Mouse (Mus musculus): ENCODE data around the gene Gadd45g. TPM values are rescaled to one million over a fixed set of nuclear protein-coding genes. Genes with fewer than 3 reads are reported as not detected.

Gadd45g gene
- polyA plus RNA-seq, 2 experiments from 2014 or later: 19.4 to 27.4 TPM

GRCm38 (mm10) chr13:51855584-51855983, 9.1 kb downstream of the Gadd45g start:
- no peak for ATAC-seq

- ATAC-seq: no peak
Observed at GRCm38 (mm10) chr13:51857156-51857555, 10.7 kb downstream of the Gadd45g start.

DNA sequence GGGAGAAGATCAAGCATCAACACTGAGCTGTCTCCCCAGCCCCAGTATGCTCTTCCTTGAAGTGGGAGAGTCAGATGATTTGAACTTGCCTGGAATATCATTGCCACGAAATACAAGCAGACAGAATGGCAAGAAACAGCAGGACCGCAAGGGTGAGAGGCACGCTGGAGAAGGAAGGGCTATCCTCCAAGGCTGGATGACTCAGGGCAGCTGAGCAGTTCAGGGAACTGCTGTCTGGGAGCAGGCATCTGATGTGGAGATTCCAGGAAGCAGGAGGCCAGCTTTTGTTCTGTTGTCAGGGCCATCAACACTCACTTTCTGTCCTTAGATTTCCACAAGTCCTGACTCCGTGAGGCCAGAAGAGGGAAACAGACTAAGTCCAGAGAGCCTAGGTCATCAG, 12.0 kb downstream of the Gadd45g start:
- no peak for ATAC-seq

DNA sequence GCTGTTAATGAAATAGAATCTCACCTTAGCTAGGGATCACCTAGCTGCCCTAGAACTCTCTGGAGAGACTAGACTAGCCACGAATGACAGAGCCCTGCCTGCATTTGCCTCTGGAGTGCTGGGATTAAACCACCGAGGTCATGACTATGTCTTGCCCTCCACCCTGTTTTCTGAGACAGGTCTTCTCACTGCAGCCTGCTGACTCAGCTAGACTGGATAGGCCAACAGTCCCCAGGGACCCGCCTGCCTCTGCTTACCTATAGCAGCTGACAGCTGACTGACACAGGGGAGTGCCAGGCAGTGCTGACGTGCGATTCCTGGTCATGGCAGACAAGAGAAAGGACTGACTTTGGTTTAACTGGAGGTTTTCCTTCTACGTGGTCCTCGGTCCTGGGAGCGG, 12.7 kb downstream of the Gadd45g start:
- ATAC-seq: no peak

DNA sequence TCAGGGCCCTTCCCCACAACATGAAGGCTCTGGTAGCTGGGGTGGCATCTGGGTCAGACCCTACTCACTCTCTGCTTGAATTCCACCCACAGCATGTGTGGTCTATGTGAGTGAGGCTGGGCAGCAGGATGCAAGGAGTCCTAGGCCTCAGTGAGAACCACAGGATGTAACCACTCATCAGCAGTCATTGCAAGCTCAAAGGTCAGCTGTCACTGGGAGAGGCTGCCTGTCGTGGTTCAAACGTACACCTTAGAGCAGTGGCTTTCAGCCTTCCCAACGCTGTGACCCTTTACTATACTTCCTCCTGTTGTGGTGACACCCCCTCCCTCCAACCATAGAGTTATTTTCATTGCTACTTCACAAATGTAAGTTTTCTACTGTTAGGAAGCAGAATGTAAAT, 13.3 kb downstream of the Gadd45g start:
- no peak for ATAC-seq

DNA sequence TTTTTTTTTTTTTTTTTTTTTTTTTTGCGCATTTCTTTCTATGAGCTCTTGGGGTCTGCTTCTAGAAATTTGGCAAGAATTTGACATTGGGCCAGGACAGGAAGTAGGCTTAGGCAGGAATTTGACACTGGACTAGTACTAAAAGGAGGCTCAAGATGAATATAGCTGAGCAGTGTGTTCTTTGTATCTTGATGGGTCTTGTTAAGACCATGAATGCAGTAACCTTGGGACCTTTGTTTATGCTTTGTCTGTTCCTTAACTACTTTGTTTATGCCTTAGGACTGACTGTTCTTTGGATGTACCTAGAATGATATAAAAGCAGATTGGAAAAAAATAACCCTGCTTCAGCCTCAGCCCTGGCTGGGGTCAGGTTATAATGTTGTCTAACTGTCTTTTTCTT, 16.3 kb downstream of the Gadd45g start:
- ATAC-seq: no peak

- ATAC-seq: no peak
Observed at GRCm38 (mm10) chr13:51866151-51866659, 19.7 kb downstream of the Gadd45g start.

GRCm38 (mm10) chr13:51868491-51869128, 22.1 kb downstream of the Gadd45g start:
- ATAC-seq: no peak

GRCm38 (mm10) chr13:51869129-51869491, 22.6 kb downstream of the Gadd45g start:
- no peak for ATAC-seq

- no peak for ATAC-seq
Observed at GRCm38 (mm10) chr13:51871148-51871547, 24.7 kb downstream of the Gadd45g start.

DNA sequence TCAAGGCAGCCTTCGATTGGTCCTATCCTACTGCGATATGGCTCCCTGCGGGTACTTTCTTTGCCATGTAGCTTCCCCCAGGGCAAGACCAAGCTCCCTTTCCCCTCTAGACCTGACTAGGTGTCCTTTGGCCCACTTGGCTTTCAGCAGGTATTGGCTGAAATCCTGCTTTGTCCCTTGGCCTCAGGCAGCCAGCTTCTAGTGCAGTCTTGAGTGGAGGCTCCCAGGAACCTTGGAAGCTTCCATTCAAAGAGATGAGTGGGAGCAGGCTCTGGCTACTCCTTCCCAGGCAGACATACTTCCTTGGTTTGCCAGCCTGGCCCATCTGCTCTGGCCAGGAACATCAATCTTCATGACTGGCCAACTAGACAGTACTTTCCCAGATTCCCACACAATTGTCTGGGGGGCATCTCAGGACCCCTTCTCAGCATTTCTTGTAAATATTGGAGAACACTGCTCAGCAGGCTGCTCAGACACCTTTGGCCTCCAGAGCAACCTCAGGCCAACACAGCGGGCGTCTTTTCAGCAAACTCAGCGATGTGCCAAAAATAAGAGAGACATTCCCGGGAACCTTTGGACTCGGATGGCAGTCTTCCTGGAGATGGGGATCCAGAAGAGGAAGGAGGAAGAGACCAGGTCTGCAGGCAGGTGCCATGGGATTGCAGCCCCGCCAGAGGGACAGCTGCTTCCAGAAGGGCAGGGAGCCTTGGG, 25.9 kb downstream of the Gadd45g start:
- ATAC-seq: no peak

GRCm38 (mm10) chr13:51872963-51873514, 26.6 kb downstream of the Gadd45g start:
- ATAC-seq: no peak

- ATAC-seq: no peak
Observed at GRCm38 (mm10) chr13:51873786-51874185, 27.3 kb downstream of the Gadd45g start.

GRCm38 (mm10) chr13:51876131-51876530, 29.7 kb downstream of the Gadd45g start:
- ATAC-seq: no peak

GRCm38 (mm10) chr13:51878806-51879205, 32.3 kb downstream of the Gadd45g start:
- ATAC-seq: no peak

DNA sequence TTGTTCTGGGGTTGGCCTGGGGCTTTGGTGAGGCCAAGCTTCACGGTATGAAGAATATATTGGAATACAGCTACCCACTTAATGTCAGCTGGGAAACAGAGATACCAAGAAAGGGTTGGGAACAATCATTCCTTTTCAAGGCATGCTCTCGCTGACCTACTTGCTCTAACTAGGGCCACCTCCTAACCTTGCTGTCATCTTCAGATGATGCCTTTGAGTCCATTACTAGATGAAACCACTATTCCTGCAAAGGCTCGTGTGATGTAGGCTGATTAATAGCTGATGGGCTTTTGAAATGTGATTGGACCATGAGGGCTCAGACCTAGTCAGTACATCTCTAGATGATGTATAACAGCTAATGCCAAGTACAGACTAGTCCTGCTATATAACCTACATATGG, 33.1 kb downstream of the Gadd45g start:
- no peak for ATAC-seq

GRCm38 (mm10) chr13:51880019-51880418, 33.5 kb downstream of the Gadd45g start:
- no peak for ATAC-seq

DNA sequence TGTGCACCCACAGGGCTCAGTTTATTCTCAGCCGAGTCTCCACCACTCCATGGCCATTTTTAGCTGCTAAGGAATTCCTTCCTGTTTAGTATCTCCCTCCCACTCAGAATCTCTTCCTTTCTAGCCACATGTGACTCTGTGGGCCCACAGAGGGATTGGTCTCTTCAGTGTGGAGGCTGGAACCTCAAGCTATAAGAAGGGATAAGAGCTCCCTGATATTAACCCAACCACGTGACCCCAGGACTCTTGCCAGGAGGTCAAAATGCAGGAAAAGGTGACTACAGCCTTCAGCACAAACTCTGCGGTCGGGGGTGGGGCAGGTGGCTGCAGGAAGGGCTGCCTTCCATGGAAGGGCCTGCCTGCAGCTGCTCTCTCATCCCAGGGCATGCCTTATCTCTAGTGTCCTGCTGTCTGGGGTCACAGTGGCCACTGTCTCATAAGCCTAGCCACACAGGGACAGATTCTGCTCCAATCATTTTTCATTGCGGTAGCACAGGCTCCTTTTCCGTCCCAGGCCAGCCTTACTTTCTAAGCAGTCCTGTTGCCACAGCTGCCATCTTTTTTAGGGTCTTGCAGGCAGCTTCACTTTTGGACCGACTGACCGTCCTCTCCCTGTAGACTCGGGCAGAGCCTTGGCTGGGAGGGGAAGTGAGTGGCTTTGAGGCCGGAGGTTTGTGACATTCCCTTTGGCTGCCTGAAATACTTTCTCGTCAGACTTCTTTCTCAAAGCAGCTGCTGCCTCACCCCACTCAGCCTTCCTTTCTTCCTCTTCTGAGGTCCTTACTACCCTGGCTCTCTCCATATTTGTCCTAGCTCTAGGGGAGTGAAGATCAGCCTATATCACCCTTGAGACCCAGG, 35.0 kb downstream of the Gadd45g start:
- no peak for ATAC-seq

GRCm38 (mm10) chr13:51882218-51882617, 35.7 kb downstream of the Gadd45g start:
- ATAC-seq: no peak

GRCm38 (mm10) chr13:51884250-51884649, 37.8 kb downstream of the Gadd45g start:
- no peak for ATAC-seq

DNA sequence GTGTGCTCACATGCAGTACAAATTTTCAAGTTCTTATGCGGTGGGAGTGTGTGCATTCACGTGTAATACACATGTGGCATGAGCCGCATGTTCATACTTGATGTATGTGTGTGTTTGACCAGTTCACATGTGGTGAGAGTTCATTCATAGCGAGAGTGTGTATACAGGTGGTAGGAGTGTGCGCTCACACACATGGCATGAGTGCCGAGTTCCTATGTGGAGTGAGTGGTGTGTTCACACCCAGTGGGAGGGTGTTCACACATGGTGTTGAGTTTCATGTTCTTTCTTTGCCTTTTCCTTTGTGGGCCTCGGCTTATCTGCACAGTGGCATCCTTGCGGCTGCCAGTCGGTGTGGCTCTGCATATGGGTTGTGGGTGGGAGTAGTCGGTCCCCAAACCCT, 39.1 kb downstream of the Gadd45g start:
- ATAC-seq: no peak

DNA sequence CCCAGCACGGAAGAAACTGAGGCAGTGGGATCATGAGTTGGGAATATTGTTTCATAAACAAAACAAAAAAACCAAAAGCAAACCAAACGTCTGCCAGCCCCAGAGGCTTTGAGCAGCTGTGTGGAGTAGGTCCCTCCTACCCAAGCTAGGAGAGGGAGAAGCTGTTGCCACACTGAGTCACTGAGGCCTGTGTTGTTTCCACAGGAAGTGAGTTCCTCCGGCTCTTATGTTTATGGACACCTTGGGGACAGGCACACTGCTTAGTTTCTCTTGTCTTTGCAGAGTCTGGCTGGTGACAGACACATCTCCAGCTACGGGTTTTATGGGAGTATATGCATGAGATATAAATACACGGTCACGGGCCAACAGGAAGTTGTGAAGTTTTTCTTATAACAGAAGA, 39.6 kb downstream of the Gadd45g start:
- ATAC-seq: peak; percentile 89

- ATAC-seq: no peak
Observed at GRCm38 (mm10) chr13:51886723-51887122, 40.2 kb downstream of the Gadd45g start.
